Mouse (Mus musculus) megakaryocyte-erythroid progenitor cell, adult 5 weeks (primary cell): Measurements from ENCODE around the gene Mucl2. TPM values are rescaled to one million over a fixed set of nuclear protein-coding genes. Genes with fewer than 3 reads are reported as not detected.

Source experiments
- polyA plus RNA-seq: library from polyadenylated mRNA; stranded (reverse); fragments of >175 nt; gene quantifications from 2 replicates; pipeline ENCODE4 v1.2.3, GENCODE M21; 2012

Gene Mucl2
- not detected in 2 replicates for polyA plus RNA-seq

GRCm38 (mm10) chr15:103899212-103899611 is at the start of gene Mucl2:
Gene Mucl2 (minus strand): TSS chr15:103899312.

Other genes with a start within 250 kb of the Mucl2 start
- gene Mucl1, start 143.8 kb downstream of the Mucl2 start, polyA plus RNA-seq: not detected in 2 replicates